Mouse (Mus musculus) liver, embryonic 11.5 days (tissue): Measurements from ENCODE around the gene Sfxn5. TPM values are rescaled to one million over a fixed set of nuclear protein-coding genes. Genes with fewer than 3 reads are reported as not detected.

ENCODE experiments used
- microRNA-seq: library from miRNA; unstranded; fragments of <30 nt; microRNA quantifications from one replicate; pipeline ENCODE4, GENCODE M21; 2017; ENCODE audit warnings: borderline number of aligned reads
- polyA plus RNA-seq: library from polyadenylated mRNA; unstranded; fragments of >200 nt; fragmentation: Nextera tagmentation; extraction: Ambion mirVana; gene quantifications from 2 replicates; pipeline ENCODE4 v1.2.1, GENCODE M21; 2014

Sfxn5 gene
- polyA plus RNA-seq, 1 experiment from 2014 or later: 3.8 TPM

Small RNA genes within 50 kb of the gene (microRNA-seq; reads per million reads assigned to microRNA genes)
- not detected for gene Mir705

Other genes starting within 250 kb of the Sfxn5 start
- gene Spr, start 195.7 kb downstream of the Sfxn5 start, polyA plus RNA-seq: 66.5 and 77.7 TPM in 2 replicates
- gene Emx1, start 146.0 kb downstream of the Sfxn5 start, polyA plus RNA-seq: 0.38 and 0.49 TPM in 2 replicates
- gene Rab11fip5, start 41.2 kb upstream of the Sfxn5 start, polyA plus RNA-seq: 1.0 TPM in 2 replicates
- not detected in 2 replicates for gene Noto, start 90.5 kb upstream of the Sfxn5 start, polyA plus RNA-seq
- gene Smyd5, start 98.6 kb upstream of the Sfxn5 start, polyA plus RNA-seq: 65.5 and 68.2 TPM in 2 replicates
- 695 and 755 TPM in 2 replicates for gene Cct7, start 118.1 kb upstream of the Sfxn5 start, polyA plus RNA-seq
- 35.7 and 37.7 TPM in 2 replicates for gene Pradc1, start 118.5 kb upstream of the Sfxn5 start, polyA plus RNA-seq
- 0.04 and 0.08 TPM in 2 replicates for gene Fbxo41, start 169.6 kb upstream of the Sfxn5 start, polyA plus RNA-seq
- gene Egr4, start 180.2 kb upstream of the Sfxn5 start, polyA plus RNA-seq: not detected in 2 replicates